Mouse (Mus musculus) liver, adult 2 months (tissue): Measurements from ENCODE around the gene Nubpl. TPM values are rescaled to one million over a fixed set of nuclear protein-coding genes. Genes with fewer than 3 reads are reported as not detected.
"Not testable (repeated sequence)": the region's sequence is repeated elsewhere in the genome, so short reads cannot be mapped to it uniquely, and the experiment has no call there.

ENCODE experiments used
- DNase-seq: peaks from one replicate; pipeline ENCODE4 v3.0.0-alpha.2; 2011; ENCODE audit warnings: low read depth, low spot score; ENCODE audit errors: extremely low read depth
- H3K27ac ChIP-seq: fragments of 200-500 bp; replicated peaks from 2 replicates; pipeline ENCODE4 v1.5.1; 2012; ENCODE audit warnings: low read depth, mild to moderate bottlenecking, control low read depth, inconsistent platforms, low read length; ENCODE audit not compliant: insufficient read depth
- H3K27me3 ChIP-seq: fragments of 200-500 bp; 2 replicates; pipeline ENCODE4 v1.6.1; 2012; ENCODE audit warnings: mild to moderate bottlenecking, moderate library complexity, low read length, inconsistent platforms; ENCODE audit not compliant: control insufficient read depth, insufficient read depth
- H3K36me3 ChIP-seq: fragments of 200-500 bp; 2 replicates; pipeline ENCODE4 v1.6.1; 2012; ENCODE audit warnings: low read length, inconsistent platforms; ENCODE audit not compliant: control insufficient read depth, insufficient read depth
- H3K4me1 ChIP-seq: fragments of 200-500 bp; 2 replicates; pipeline ENCODE4 v1.6.1; 2011; ENCODE audit warnings: low read length; ENCODE audit not compliant: control insufficient read depth, insufficient read depth
- H3K4me3 ChIP-seq: fragments of 200-500 bp; 2 replicates; pipeline ENCODE4 v1.5.1; 2011; ENCODE audit warnings: low read depth, mild to moderate bottlenecking, control low read depth, low read length, moderate library complexity; ENCODE audit not compliant: insufficient read depth
- H3K79me2 ChIP-seq: fragments of 200-500 bp; 2 replicates; pipeline ENCODE4 v1.6.1; 2012; ENCODE audit warnings: inconsistent platforms, mild to moderate bottlenecking, low read length, moderate library complexity; ENCODE audit not compliant: control insufficient read depth, insufficient read depth
- H3K9ac ChIP-seq: fragments of 200-500 bp; 2 replicates; pipeline ENCODE4 v1.6.1; 2012; ENCODE audit warnings: low read depth, mild to moderate bottlenecking, control low read depth, inconsistent platforms, low read length
- CTCF ChIP-seq: fragments of 200-500 bp; IDR thresholded peaks from 2 replicates; pipeline ENCODE4 v1.5.1; 2011; ENCODE audit warnings: low read depth, low read length, control low read depth
- POLR2A ChIP-seq: fragments of 200-500 bp; IDR thresholded peaks from 2 replicates; pipeline ENCODE4 v1.6.1; 2011; ENCODE audit warnings: low read length, control low read depth; ENCODE audit not compliant: insufficient read depth; ENCODE audit errors: extremely low read depth
- WGBS: fragments of 180-500 bp; shearing (Covaris S2); methylation state at CpG from one replicate; pipeline ENCODE4 v1.1.7; 2018; 5-methylcytosine and 5-hydroxymethylcytosine counted together
- polyA plus RNA-seq: library from polyadenylated mRNA; depleted of rRNA; stranded (reverse); fragments of >200 nt; gene quantifications from 2 replicates; pipeline ENCODE4 v1.2.3, GENCODE M21; 2012
- total RNA-seq: library from RNA; depleted of rRNA; stranded (reverse); fragments of >200 nt; gene quantifications from 2 replicates; pipeline ENCODE4 v1.2.3, GENCODE M21; 2014

Nubpl gene
- total and polyA plus RNA-seq, 2 experiments = 7.7 to 8.2 TPM

DNA sequence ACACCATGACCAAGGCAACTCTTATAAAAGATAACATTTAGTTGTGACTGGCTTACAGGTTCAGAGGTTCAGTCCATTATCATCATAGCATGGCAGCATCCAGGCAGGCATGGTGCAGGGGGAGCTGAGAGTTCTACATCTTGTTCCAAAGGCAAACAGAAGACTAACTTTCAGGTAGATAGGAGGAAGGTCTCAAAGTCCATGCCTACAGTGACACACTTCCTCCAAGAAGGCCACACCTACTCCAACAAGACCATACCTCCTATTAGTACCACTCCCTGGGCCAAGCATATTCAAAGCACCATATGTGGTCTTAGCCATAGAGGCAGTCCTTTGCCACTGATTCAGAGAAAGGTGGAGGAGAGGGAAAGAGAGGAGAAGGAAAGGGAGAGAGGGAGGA, 113.6 kb downstream of the Nubpl start:
- H3K27me3 ChIP-seq = no peaks in the 10 kb centered on the region
- H3K36me3 ChIP-seq = no peaks in the 10 kb centered on the region
- no peak overlapping the region for H3K4me3 ChIP-seq
- H3K4me1 ChIP-seq = no peaks in the 10 kb centered on the region
- TF ChIP-seq CTCF (no peak), POLR2A (no peak)
- no peak overlapping the region for H3K9ac ChIP-seq
- no peak for DNase-seq
- H3K27ac ChIP-seq = no peak overlapping the region
- H3K79me2 ChIP-seq = no peaks in the 10 kb centered on the region

DNA sequence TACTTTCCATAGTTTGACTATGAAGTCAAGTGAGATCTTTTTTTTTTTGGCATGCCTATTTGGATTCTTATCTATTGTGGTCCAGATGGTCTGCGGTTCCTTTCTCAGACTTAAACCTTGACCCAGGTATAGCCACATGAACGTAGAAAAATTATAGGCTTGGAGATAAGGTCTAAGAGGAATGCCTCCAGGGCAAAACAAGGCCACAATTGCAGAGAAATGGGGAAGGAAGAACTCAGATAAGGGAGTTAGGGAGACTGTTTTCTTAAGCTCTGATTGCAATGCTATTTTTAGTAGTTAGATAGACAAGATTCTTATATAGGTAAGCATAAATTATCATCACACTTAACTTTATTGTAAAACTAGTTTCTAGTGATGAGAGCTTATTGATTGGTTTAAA, 117.3 kb downstream of the Nubpl start:
- Histone ChIP-seq H3K9ac (no peak overlapping the region), H3K4me1 (no peaks in the 10 kb centered on the region), H3K36me3 (no peaks in the 10 kb centered on the region), H3K4me3 (no peak overlapping the region), H3K27me3 (no peaks in the 10 kb centered on the region), H3K27ac (no peak overlapping the region), H3K79me2 (no peaks in the 10 kb centered on the region)
- no peak for DNase-seq
- TF ChIP-seq POLR2A (no peak), CTCF (no peak)
- WGBS = 69% methylated on average over 2 of the region's 2 CpGs

DNA sequence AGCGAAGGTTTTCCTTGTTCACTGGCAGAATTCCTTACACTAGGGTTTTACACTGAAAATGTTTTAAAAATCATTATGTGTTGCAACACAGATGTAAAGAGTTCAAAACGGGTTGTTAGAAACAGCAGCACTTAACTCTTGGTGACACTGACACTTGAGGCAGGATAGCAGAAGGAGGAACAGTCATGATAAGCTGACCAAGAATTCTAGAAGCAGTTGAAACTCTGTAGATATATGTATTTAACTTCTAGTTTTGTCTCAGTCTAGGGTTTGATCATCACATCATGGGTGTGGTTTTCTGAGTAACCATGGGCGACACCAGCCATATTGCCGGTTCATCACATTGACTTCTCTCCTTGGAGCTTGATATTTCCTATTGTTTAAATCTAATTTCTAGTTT, 127.4 kb downstream of the Nubpl start:
- Histone ChIP-seq H3K36me3 (no peaks in the 10 kb centered on the region), H3K4me1 (no peaks in the 10 kb centered on the region), H3K79me2 (no peaks in the 10 kb centered on the region), H3K4me3 (no peak overlapping the region), H3K27me3 (no peaks in the 10 kb centered on the region), H3K9ac (no peak overlapping the region), H3K27ac (no peak overlapping the region)
- TF ChIP-seq POLR2A (no peak), CTCF (no peak)
- 81% methylated on average over 4 of the region's 4 CpGs for WGBS
- no peak for DNase-seq

DNA sequence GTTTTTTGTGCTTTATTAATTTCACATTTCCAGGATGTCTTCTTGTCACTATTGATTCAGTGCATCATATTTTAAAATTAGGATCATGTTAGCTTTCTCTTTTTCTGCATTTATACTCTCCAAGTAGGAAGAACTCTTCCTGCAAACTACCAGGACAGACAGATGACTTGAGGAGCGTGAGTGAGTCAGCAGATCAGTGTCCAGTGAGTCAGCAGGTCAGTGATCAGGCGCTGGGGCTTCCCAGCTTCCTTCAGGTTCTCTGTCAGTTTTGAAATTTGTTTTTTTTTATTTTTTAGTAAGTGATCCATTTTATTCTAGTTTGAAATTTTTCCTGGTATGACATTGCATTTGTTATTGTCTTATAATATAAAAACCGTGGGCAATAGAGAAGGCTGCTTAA, 131.2 kb downstream of the Nubpl start:
- H3K27me3 ChIP-seq = no peaks in the 10 kb centered on the region
- H3K4me3 ChIP-seq = no peak overlapping the region
- no peaks in the 10 kb centered on the region for H3K36me3 ChIP-seq
- no peak overlapping the region for H3K9ac ChIP-seq
- DNase-seq = no peak
- TF ChIP-seq CTCF (no peak), POLR2A (no peak)
- H3K4me1 ChIP-seq = no peaks in the 10 kb centered on the region
- no peak overlapping the region for H3K27ac ChIP-seq
- WGBS = 91% methylated on average over 3 of the region's 3 CpGs
- H3K79me2 ChIP-seq = no peaks in the 10 kb centered on the region

DNA sequence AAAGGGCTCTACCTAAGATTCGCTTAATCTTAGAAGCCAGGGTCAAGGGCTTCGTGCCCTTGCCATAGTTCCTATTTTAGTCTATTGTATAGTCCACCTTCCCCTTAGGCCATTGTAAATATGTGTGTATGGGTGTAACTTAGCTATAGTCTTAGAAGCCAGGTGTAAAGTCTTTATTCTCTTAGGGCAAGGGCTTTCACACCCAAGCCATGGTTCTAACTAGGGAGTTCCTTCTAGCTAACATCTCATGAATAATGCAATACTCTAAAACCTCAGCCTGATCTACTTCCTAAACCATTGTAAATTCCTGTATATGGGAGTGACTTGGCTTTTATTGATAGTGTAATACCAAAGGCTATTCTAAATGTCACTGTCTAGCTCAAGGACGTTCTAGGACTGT, 134.4 kb downstream of the Nubpl start:
- H3K9ac ChIP-seq, H3K4me1 ChIP-seq, H3K36me3 ChIP-seq, DNase-seq, H3K27me3 ChIP-seq, H3K27ac ChIP-seq, H3K79me2 ChIP-seq, H3K4me3 ChIP-seq: not testable (repeated sequence)
- 98% methylated on average over 3 of the region's 3 CpGs for WGBS

DNA sequence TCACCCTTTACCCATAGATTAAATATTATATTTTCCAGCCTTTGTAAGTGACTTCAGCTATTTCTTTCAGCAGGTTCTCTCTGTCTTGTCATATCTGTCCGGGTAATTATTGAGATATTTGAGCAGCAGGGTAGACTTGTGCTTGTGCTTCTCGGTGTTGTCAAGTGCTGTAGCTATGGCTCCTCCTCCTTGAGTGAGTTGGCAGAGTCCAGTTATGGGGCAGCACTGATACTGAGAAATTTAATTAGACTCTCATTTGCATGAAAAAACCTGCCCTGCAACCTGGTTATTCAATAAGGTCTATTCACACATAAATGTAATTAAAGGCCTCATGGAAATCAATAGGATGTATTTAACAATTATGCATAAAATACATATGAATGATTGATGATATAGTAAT, 145.2 kb downstream of the Nubpl start:
- H3K27ac ChIP-seq = no peak overlapping the region
- H3K4me3 ChIP-seq = no peak overlapping the region
- WGBS = 93% methylated on average over 2 of the region's 2 CpGs
- no peak for TF ChIP-seq POLR2A
- TF ChIP-seq CTCF = no peak
- DNase-seq = no peak
- H3K36me3 ChIP-seq = no peaks in the 10 kb centered on the region
- no peak overlapping the region for H3K9ac ChIP-seq
- no peaks in the 10 kb centered on the region for H3K79me2 ChIP-seq
- no peaks in the 10 kb centered on the region for H3K4me1 ChIP-seq
- no peaks in the 10 kb centered on the region for H3K27me3 ChIP-seq

DNA sequence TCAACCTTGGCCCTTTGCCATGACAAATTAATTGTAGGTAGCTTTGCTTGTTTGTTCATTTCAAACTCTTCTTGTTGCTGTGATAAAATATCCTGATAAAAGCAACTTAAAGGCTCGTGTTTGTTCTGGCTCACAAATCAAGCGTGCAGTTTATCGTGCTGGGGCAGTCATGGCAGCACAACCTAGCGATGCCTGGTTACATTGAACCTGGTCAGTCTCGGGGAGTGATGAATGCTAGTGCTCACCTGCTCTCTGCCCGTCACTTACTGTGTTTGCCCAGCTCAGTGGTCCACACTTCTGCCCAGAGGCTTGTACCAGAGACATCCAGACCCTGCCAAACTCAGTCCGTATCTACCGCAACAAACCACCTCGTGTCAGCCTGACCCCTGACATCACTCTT, 149.9 kb downstream of the Nubpl start:
- Histone ChIP-seq H3K79me2 (no peaks in the 10 kb centered on the region), H3K9ac (no peak overlapping the region), H3K36me3 (no peaks in the 10 kb centered on the region), H3K4me3 (no peak overlapping the region), H3K27me3 (no peaks in the 10 kb centered on the region), H3K27ac (no peak overlapping the region), H3K4me1 (no peaks in the 10 kb centered on the region)
- WGBS = 91% methylated on average over 9 of the region's 9 CpGs
- TF ChIP-seq POLR2A (no peak), CTCF (no peak)
- no peak for DNase-seq
